Mouse (Mus musculus) lung, postnatal 14 days (tissue): ENCODE data around the gene Gm17087.

Experiments used
- DNase-seq: peaks from one replicate; pipeline ENCODE4 v3.0.0; 2021

Gene Gm17087

DNA sequence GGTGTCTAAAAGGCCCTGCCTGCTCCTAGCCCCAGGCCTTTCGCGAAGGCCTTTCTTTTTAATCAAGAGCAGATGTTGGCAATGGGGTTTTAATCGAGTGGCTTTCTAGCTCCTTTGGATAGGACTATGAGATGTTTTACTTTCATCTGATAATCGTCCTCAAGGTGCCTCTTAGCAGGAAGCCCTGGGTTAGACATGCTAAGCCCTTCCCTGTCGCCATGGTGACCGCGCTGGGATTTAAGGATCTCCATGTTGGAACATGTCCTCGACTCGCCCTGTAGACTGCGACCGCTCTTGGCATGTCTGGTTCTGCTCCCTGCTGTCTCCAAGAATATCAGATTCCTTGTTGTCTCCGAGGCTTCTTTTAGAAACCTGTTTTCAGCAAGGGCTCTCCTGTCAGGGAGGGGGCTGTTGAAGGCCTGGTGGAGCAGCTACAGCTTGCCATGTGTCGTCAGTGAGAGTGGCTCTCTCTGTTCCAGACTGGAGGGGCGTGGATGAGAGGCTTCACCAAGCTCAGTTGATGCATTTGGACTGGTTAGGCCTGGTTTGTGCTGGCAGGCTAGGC is 24.7 kb downstream of the Gm17087 start:
- DNase-seq = no peak

DNA sequence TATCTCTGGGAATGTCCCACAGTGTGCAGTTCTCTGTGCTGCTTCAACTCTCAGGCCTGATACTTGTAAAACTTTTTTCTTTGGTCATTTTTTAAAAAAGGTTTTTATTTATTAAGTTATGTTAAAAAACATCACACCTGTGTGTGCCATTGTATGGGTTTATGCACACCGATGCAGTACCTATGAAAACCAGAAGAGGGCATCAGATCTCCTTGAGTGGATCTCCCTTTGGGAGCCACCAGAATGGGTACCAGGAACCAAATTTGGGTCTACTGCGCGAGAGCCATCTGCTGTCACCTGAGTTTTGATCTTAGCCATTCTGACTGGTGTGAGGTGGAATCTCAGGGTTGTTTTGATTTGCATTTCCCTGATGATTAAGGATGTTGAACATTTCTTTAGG is 28.6 kb downstream of the Gm17087 start:
- no peak for DNase-seq

DNA sequence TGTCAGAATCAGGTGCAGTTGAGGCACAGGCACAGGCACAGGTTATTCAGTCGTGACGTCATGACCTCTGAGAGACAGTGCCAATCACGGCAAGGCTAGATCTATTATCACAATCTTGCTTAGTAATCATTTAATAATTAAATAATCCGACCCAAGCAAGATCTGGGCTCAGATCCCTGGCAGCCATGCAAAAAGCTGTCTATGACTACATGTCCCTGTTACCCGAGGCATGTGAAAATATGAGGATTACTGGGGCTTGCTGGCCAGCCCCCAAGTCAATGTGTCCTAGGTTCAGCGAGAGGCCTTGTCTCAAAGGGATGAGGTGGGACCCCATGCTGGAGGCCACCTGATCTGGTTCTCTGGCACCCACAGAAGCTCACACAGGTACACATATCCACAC is 30.2 kb downstream of the Gm17087 start:
- DNase-seq = no peak

DNA sequence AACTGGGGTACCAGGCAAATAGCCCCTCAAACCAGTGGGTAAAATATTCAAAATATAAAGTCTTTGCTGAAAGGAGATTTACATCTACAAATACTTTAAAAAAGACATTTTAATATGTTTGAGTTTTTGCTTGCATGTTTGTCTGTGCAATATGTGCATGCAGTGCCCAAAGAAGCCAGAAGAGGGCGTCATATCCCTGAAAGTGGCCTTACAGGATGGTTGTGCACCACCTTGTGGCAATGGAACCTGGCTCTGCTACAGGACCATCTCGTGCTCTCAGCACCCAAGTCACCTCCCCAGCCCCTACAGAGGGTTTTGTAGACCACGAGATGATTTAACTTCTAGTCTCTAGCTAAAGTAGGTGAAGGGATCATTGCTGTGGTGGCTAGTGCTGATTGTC is 32.9 kb downstream of the Gm17087 start:
- DNase-seq = no peak

DNA sequence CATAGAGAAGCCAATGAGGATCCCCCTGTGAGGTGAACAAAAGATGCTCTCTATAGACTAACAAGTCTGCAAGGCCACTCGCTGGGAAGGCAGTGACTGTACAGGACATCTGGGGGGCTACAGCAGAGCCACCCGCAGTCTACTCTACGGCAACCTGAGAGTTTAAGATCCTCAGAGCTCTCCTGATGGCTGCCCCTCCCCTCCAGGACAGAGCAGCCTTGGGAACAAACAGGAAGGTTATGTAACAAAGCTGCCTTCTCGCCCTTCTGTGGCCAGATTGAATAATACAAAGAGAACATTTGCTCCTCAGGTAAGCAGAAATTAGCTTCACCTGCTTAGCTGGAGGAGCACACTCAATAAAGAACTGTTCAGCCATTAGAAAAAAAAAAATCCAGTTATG is 34.1 kb downstream of the Gm17087 start:
- DNase-seq = no peak

DNA sequence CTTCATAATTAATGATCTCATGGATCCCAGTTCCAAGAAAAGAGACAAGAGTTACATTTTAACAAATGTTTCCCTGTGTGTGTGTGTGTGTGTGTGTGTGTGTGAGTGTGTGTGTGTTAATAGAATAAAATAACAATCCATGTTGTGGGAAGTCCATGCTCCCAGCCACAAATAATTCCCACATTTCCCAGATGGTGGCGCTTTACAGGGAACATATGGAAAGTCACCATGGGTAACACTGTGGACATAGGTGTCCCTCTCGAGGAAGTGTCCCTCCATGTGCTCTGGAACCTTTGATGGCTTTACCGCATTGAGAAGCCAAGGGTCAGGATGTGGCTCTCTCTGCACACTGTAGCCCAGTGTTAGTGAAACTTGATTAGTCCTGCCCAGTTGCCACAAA is 38.1 kb downstream of the Gm17087 start:
- no peak for DNase-seq

DNA sequence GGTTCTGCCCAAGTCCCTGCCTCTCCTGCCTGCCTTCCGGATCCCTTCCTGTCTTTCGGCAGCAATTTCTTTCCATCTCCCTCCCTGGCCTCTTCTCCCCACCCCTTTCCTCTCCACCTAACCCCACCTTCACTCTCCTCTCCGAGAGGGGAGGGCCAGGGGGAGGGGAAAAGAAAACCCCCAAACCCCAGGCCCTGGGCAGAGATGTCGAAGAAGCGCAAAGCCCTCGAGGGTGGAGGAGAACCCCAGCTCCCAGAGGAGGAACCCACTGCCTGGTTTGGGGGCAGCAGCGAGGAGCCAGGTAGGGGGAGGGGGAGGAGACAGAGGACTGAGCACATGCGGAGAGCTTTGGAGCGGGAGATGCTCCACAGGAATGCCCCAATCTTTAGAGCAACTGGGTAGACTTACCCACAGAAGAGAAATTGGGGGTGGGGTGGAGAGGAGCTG is 39.9 kb downstream of the Gm17087 start:
- no peak for DNase-seq

DNA sequence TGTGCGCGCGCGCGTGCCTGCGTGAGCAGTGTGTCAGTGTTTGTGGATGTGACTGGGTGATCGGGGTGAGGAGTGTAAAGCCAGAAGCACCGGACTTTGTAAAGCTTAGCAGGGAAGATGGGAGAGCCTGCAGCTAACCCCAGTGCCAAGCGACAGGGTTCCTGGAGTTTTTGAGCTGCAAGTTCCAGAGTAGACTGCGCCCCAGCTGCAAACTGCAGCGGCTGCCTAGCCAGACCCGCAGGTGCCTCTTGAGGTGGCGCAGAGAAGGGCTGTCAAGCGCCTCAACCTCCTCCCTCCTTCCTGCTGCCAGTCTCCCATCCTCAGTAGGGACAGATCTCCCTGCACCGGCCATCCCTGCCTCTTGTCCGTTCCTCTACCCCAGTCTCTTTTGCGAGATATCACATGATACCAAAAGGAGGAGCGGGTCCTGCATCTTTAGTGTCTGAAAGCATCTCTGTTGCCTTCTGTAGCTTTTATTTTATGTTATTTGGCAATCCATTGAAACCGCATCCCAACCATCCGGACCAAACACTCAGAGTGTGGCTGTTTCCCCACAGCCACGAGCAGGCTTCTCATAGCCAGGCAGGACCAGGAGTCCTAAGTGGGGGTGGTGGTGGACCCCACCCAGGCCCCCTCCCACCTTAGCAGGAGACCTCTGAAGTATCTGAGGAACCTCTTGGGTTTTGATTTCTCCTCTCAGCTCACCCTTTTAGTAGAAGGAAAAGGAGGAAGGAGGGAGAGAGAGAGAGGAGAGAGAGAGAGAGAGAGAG is 40.6 kb downstream of the Gm17087 start:
- no peak for DNase-seq

DNA sequence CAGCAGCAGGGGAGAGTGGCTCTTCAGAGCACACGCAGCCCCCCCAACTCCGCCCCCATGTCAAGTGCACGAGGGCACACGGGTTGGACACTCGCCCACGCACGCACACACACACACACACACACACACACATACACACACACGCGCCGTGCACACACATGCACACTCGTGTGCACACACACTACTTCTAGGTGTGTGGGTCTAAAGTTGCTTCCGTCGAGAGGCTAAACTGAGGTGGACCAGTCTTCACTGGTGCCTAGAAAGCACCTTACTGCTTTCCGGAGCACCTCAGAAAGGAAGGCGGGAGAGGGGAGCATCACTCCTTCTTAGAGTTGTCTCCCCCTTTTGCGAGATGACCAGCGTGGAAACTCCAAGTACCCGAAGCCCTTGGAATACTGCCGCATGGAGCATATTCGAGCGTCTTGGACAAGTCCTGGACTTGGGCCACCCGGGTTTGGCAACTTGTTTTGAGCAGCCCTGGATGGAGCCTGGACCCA is 41.5 kb downstream of the Gm17087 start, which contains the start of gene Pde10a:
TSS of gene Pde10a (plus strand) at position 148 of the 497 bp plus-strand sequence.
- peak; percentile 28 for DNase-seq

DNA sequence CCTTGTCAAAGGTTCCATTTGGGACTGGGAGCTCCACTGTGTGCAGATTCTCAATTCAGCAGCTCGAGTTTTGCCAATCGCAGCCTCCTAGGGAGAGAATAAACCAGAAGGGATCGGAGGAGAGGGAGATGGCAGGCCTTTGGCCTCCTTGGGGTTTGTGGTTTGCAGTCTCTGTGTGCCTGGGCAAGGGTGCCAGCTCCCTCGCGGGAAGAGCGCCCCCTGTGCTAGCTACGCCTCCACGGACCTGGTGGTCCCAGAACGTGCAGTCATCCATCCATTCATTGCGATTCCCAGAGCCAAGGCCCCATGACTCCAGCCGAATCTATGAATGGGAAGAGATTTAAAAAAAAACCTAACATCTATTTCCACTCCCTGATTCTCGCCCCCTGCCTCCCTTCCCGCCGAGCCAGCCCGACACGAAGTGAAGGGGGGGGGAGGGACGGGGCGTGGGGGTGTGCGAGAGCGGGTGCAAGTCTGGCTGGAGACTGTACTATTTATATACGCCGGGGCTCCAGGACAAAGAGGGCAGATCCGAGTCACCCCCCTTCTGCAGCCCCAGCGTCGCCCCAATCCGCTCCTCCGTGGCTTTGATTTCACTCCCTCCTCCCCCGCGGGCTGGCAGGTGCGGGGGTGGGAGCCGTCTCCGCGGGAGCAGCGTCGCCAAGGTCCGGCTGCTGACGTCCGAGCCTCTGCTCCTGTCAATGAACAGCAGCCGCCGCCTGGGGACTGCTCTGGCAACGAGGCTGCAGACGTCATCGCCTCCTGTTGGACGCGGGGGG is 42.2 kb downstream of the Gm17087 start:
- peak; percentile 56 for DNase-seq

DNA sequence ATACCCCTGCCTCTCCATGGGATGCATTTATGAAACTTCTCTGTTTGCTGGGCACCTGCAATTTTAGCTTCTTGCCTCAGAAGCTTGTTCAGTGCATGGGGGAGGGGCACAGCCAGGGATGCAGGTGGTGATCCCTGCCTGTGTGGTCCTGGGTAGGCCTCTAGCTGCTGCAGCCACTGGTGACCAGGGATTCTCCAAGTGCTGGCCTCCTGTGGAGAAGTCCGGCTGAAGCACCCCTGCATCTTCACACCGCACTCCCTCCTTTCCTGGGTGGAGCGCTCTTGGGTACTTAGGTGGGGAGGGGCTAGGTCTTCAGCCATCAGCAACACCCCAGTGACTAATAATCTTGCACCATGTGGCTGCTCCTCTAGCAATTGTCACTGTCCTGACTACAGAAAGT is 42.8 kb downstream of the Gm17087 start:
- DNase-seq = no peak

DNA sequence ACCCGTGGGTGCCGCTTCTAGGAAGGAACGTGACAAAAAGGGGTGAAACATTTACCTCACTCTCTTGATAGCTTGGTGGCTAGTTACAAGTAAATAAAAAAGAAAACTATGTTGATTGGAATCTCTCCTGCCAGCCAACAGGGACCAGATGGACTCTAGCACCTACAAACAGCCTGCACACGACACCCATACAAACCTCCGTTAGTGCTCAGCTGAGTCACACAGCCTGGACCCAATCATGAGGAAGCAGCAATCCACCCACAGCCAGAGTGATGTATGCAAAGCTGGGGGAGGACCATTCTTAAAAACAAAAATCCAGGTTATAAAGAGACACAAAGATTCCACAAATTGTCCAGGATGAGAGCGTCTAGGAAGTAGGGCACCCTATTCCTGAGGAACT is 50.7 kb downstream of the Gm17087 start:
- no peak for DNase-seq
